Comparison of ENCODE assay signal across 18 mouse cellular contexts in genomic region chr12:54247835-54248234, GRCm38 (mm10). TPM values are rescaled to one million over a fixed set of nuclear protein-coding genes. Genes with fewer than 3 reads are reported as not detected.
DNase-seq lines count a peak whose midpoint lies in the region; ATAC-seq lines count a peak whose summit lies in the region.
"Had no signal": no experiment of that assay in that cellular context is flagged by ENCODE, and none has a peak within 500 bp of the region (broad histone marks: within the 10 kb centered on the region; RNA-seq: fewer than 3 reads in every experiment).

No protein-coding gene starts in this region.

- no peaks in the 10 kb centered on the region for H3K27me3 ChIP-seq in heart, embryonic 12.5 days (replicated peaks)
- H3K27me3 ChIP-seq: embryonic facial prominence, embryonic 12.5 days; forebrain, embryonic 13.5 days; forebrain, embryonic 15.5 days had no signal

- 83% methylated on average over 7 of the region's 7 CpGs for WGBS in heart, embryonic 12.5 days

- no peak overlapping the region for H3K27ac ChIP-seq in heart, embryonic 12.5 days (ENCODE audit: poor library complexity, severe bottlenecking)
- H3K27ac ChIP-seq: embryonic facial prominence, embryonic 10.5 days; embryonic facial prominence, embryonic 12.5 days; forebrain, embryonic 13.5 days; forebrain, embryonic 15.5 days had no signal

- no peaks in the 10 kb centered on the region for H3K36me3 ChIP-seq in heart, embryonic 12.5 days
- H3K36me3 ChIP-seq: embryonic facial prominence, embryonic 10.5 days; embryonic facial prominence, embryonic 12.5 days; forebrain, embryonic 15.5 days had no signal

- no peak overlapping the region for H3K4me3 ChIP-seq in heart, embryonic 12.5 days
- H3K4me3 ChIP-seq: embryonic facial prominence, embryonic 10.5 days; embryonic facial prominence, embryonic 12.5 days; forebrain, embryonic 13.5 days; forebrain, embryonic 15.5 days had no signal

- H3K9ac ChIP-seq in heart, embryonic 12.5 days: no peak overlapping the region
- H3K9ac ChIP-seq: embryonic facial prominence, embryonic 12.5 days; forebrain, embryonic 13.5 days; forebrain, embryonic 15.5 days; forebrain, postnatal 0 days had no signal

- no peaks in the 10 kb centered on the region for H3K4me1 ChIP-seq in heart, embryonic 12.5 days (replicated peaks)
- H3K4me1 ChIP-seq: embryonic facial prominence, embryonic 10.5 days; embryonic facial prominence, embryonic 12.5 days; forebrain, embryonic 13.5 days; forebrain, embryonic 15.5 days had no signal

- DNase-seq in heart, adult 11 months: peak; percentile 80
- no peak for DNase-seq in thymus, postnatal 36 days
- DNase-seq in lung, postnatal 14 days: no peak
- DNase-seq: adrenal gland, adult 2 months; adrenal gland, postnatal 14 days; adrenal gland, postnatal 36 days; cerebellum, adult 11-12 months; cerebellum, adult 2 months; cerebellum, adult 9-10 months; cerebellum, postnatal 10 days; cerebellum, postnatal 25 days; forebrain, postnatal 0 days had no signal

- no peak overlapping the region for H3K4me2 ChIP-seq in heart, embryonic 12.5 days
- H3K4me2 ChIP-seq: embryonic facial prominence, embryonic 12.5 days; forebrain, embryonic 13.5 days; forebrain, embryonic 15.5 days had no signal

- H3K9me3 ChIP-seq in heart, embryonic 12.5 days (replicated peaks): no peaks in the 10 kb centered on the region
- H3K9me3 ChIP-seq: embryonic facial prominence, embryonic 10.5 days; embryonic facial prominence, embryonic 12.5 days; forebrain, embryonic 13.5 days; forebrain, embryonic 15.5 days had no signal

- no peak for ATAC-seq in heart, embryonic 12.5 days (ENCODE audit: insufficient number of reproducible peaks, low FRiP score)
- ATAC-seq in megakaryocyte, adult 5-6 weeks (ENCODE audit: poor library complexity, severe bottlenecking): peak; percentile 27; the same call in 1 of the 2 replicates
- ATAC-seq: forebrain, embryonic 13.5 days; forebrain, embryonic 15.5 days; forebrain, postnatal 0 days had no signal

RNA-seq across cellular contexts. Expression of gene Egln3, which starts 44.2 kb away (rescaled TPM):
- polyA plus RNA-seq in heart, embryonic 12.5 days (2016; fragmentation: Nextera tagmentation; extraction: Ambion mirVana): 7.4 and 7.5 TPM in 2 replicates
- total RNA-seq in megakaryocyte, adult 5-6 weeks (2015): 3.3 and 3.6 TPM in 2 replicates
- 1.7 and 1.9 TPM in 2 replicates for total RNA-seq in megakaryocyte, adult 5-6 weeks (2017)
